Mouse (Mus musculus): ENCODE measurements around the gene Grin2b.

The Grin2b gene

DNA sequence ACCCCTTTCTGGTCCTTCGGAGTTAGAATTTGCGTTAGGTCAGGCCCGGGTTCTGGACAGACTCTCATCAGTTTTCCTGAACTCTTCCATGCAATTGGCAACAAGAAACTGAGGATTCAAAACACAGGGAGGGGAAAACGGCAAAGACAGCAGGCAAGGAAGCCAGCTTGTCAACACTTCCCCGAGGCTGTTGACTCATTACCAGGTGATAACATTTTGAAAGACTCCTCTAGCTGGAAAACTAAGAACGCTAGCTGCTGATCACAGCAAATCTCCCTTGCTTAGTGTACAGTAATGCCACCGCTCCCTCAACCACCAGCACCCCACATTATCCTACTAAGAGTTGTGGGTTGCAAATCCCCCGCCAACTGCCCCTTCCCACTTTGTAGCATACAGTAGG lies 266.2 kb downstream of the Grin2b start:
- DNase-seq (ENCODE audit: low read depth, low spot score), result no peak

DNA sequence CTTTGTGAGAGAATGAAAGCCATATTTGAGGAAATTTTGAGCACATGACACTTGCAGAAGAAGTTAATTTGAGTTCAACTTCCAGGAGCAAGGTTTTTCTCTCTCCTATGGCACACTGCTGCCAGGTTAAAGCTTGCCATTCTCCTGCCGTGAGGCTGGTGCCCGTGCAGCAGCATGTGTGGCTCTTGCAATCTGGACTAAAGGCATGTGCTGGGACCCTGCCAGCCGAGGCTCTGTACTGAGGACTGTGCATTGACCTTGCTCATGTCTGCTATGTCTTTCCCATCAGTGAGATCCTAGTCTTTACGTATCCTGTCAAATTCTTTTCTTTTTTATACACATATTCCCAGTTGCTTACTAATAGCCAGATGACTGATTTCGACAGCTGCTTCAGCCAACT lies 268.9 kb downstream of the Grin2b start:
- DNase-seq (ENCODE audit: low read depth, low spot score), result no peak

- DNase-seq (ENCODE audit: low read depth, low spot score), result no peak
Measured at GRCm38 (mm10) chr6:135900410-135900809, 272.9 kb downstream of the Grin2b start.

DNA sequence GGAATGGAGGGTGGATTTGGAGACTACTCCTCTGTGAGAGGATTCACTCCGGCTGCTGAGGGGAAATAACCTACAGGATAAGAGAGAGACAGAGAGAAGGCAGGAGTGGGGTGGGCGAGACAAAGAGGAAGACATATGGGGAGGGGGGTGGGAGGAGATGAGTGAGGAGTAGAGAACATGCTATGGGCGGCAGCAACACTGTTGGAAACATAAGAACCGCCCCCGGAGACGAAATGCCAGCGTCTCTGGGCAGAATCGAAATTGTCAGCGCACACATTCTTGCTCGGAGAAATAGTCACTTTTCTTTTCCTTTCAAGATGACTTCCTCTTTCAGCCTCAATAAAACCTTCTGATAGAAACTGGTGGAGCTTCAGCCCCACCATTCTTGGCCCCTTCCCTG lies 274.1 kb downstream of the Grin2b start:
- DNase-seq (ENCODE audit: low read depth, low spot score), result no peak

GRCm38 (mm10) chr6:135894793-135895228 lies 278.5 kb downstream of the Grin2b start:
- no peak for DNase-seq (ENCODE audit: low read depth, low spot score)

GRCm38 (mm10) chr6:135882611-135883010 lies 290.7 kb downstream of the Grin2b start:
- no peak for DNase-seq (ENCODE audit: low read depth, low spot score)

- no peak for DNase-seq (ENCODE audit: low read depth, low spot score)
Measured at GRCm38 (mm10) chr6:135876163-135876726, 297.1 kb downstream of the Grin2b start.

DNA sequence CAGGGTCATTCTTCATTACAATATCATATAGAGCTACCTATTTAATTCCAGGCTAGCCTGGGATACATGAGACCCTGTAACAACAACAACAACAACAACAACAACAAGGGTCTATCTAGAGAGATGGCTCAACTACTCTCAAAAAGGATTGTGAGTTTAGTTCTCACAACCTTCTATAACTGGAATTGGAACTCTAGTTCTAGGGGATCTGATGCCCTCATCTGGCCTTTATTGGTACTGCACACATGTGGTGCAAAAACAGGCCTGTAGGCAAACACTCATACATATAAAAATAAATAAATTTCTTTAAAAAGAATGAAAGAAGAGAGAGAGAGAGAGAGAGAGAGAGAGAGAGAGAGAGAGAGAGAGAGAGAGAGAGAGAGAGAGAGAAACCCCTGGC lies 298.7 kb downstream of the Grin2b start:
- no peak for DNase-seq (ENCODE audit: low read depth, low spot score)

DNA sequence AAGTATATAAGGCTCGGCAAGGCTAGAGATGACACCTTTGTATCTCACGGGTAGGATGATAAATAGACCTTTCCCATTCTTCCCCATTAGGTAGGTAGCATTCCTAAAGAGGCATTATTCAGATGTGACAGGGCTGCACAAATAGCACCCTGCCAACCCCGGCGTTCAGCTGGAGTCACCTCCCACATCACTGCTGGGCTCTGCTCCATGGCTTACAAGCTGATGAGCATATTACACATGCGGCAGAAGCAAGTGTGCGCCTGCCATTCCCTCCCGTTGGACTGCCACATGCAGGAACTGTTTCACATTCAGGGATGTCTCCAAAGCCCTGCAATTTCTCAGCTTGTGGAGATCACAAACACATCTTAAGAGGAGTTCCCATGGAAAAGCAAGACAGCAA lies 307.5 kb downstream of the Grin2b start:
- no peak for DNase-seq (ENCODE audit: low read depth, low spot score)

- no peak for DNase-seq (ENCODE audit: low read depth, low spot score)
Measured at GRCm38 (mm10) chr6:135863965-135864364, 309.3 kb downstream of the Grin2b start.

DNA sequence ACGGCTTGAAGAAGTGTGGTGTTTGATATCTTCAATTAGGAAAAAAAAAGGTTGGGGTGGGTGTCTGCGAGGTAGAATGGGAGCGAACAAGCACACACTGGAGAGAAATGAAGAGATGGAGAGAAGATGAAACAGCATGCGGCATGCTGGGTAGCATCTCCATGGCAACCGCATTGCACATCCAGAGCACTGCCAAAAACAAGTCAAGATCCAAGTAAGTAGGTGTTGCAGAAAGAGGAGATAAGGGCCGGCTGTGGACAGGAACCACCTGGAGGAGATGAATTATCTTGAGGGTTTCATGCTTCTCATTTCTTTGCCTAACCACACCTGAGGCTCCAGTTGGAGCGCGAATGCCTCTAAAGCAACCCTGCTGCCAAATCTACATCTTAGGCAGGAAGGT lies 313.8 kb downstream of the Grin2b start:
- DNase-seq (ENCODE audit: low read depth, low spot score), result no peak

- no peak for DNase-seq (ENCODE audit: low read depth, low spot score)
Measured at GRCm38 (mm10) chr6:135854173-135854591, 319.1 kb downstream of the Grin2b start.

DNA sequence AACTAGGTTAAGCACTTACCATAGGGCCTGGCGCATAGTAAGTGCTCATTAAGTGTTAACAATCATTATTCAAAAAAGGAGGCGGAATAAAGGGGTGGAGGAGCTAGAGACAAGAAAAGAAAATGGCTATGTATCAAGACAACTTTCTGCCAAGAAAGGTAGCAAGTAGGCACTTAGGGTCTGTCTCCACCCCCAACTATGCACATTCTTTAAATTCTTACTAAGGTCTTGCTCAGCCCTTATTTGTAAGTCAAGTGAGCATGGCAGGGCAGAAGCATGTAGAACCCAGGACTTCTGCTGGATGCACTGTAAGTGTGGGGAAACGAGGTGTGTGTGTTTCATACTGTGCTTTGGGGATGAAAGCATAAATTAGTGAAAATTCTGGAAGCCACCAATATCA lies 329.6 kb downstream of the Grin2b start:
- DNase-seq (ENCODE audit: low read depth, low spot score), result no peak

DNA sequence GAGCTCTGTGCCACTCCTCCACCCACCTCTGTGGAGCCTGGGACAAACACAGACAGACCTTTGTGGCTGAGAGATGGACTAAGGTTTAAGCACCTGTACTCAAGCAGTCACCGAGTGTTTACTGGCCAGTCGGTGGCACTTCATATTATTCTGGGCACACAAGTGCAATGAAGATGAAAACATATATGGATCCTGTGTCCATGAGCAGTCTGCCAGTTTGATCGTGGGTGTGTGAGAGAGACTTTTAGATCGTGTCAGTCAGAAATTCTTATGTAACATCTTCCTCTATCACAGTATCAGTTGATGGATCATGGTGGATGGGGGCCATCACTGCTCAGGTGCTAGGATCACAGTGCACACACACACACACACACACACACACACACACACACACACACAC lies 337.0 kb downstream of the Grin2b start:
- DNase-seq (ENCODE audit: low read depth, low spot score), result no peak

DNA sequence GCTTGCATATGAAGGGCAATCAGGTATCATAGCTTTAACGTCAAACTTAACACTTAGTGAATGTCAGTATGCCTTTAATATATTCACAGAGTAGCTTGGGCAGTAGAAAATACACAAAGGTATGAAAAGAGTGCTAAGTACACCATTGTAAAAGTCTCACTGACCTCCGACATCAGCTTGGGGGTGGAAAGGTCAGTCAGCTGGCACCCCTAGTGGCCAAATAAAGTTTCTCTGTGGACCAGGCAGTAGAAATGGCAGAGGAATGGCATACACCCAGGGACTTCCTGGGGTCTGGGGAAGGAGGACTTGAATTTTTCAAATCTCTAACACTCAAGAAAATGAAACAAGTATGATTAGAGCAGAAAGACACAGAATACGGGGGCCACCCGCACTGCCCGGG lies 339.8 kb downstream of the Grin2b start:
- DNase-seq (ENCODE audit: low read depth, low spot score), result no peak

- DNase-seq (ENCODE audit: low read depth, low spot score), result no peak
Measured at GRCm38 (mm10) chr6:135832041-135832440, 341.3 kb downstream of the Grin2b start.

GRCm38 (mm10) chr6:135831032-135831431 lies 342.3 kb downstream of the Grin2b start:
- DNase-seq (ENCODE audit: low read depth, low spot score), result no peak

DNA sequence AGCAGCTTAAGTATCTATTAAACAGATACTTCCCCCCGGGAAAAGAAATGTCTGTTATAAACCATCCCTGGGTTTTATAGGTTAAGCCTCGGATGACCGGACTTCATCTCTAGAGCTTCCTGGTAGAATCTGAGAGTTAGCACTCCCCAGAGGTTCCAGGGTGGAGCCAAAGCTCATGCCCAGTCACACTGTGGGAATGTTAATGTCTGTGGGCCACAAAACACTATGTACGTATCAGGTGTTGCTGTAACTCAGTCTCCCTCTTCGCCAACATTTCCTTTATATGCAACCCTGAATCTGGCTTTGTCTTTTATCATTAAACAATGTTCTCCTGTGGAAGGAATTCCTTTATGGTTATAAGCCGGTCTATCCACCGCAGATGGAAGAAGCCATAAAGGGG lies 343.9 kb downstream of the Grin2b start:
- no peak for DNase-seq (ENCODE audit: low read depth, low spot score)

DNA sequence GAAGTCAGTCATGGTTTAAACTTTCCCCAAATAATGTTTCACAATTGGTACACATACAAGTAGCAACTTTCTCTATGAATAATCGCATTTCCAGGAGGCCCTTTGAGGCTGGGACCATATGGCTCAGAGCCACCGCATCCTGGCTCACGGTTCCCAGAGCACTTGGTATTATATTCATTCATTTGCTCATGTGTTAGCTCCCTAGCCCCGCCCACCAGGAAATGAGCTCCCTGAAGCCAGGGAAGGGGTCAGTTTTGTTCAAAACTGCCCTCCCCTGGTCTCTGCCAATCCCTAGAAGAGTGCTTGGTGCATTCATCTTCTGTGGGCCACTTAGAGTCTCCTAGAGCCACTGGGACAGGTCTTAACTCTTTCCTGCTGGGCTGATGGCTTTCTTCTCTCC lies 344.3 kb downstream of the Grin2b start:
- DNase-seq (ENCODE audit: low read depth, low spot score), result no peak

GRCm38 (mm10) chr6:135827942-135828341 lies 345.4 kb downstream of the Grin2b start:
- DNase-seq (ENCODE audit: low read depth, low spot score), result peak; percentile 32

- no peak for DNase-seq (ENCODE audit: low read depth, low spot score)
Measured at GRCm38 (mm10) chr6:135827317-135827716, 346.0 kb downstream of the Grin2b start.

DNA sequence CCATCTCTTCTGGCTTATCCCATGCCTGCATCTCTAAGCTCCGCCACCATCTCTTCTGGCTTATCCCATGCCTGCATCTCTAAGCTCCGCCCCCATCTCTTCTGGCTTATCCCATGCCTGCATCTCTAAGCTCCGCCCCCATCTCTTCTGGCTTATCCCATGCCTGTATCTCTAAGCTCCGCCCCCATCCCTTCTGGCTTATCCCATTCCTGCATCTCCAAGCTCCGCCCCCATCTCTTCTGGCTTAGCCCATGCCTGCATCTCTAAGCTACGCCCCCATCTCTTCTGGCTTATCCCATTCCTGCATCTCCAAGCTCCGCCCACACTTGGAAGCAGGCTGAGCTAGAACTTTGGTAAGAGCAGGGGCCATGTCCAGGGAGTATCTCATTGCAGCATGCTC lies 346.5 kb downstream of the Grin2b start:
- DNase-seq (ENCODE audit: low read depth, low spot score), result peak; percentile 1

- DNase-seq (ENCODE audit: low read depth, low spot score), result no peak
Measured at GRCm38 (mm10) chr6:135817391-135817790, 355.9 kb downstream of the Grin2b start.

GRCm38 (mm10) chr6:135813755-135814154 lies 359.6 kb downstream of the Grin2b start:
- no peak for DNase-seq (ENCODE audit: low read depth, low spot score)

Measured in CD4-positive, CD25-positive, alpha-beta regulatory T cell, adult 2 months (primary cell).